Mouse (Mus musculus) midbrain, embryonic 13.5 days (tissue): ENCODE measurements around the gene Rpl36-ps4. TPM values are rescaled to one million over a fixed set of nuclear protein-coding genes. Genes with fewer than 3 reads are reported as not detected.
"Not testable (repeated sequence)": the region's sequence is repeated elsewhere in the genome, so short reads cannot be mapped to it uniquely, and the experiment has no call there.

ENCODE experiments used
- ATAC-seq: fragments of 200-750 bp; cut with Nextera tagmentation; 2 replicates; pipeline ENCODE4 v1.8.0; 2017; ENCODE audit warnings: mild to moderate bottlenecking, moderate TSS enrichment, moderate library complexity
- H3K27ac ChIP-seq: fragments of 300-500 bp; sonication (generic); 2 replicates; pipeline ENCODE4 v1.5.1; 2015; ENCODE audit warnings: inconsistent platforms, mild to moderate bottlenecking, moderate library complexity
- H3K27me3 ChIP-seq: fragments of 300-500 bp; sonication (generic); 2 replicates; pipeline ENCODE4 v1.6.1; 2015; ENCODE audit warnings: mild to moderate bottlenecking, inconsistent platforms
- H3K36me3 ChIP-seq: fragments of 300-500 bp; sonication (generic); 2 replicates; pipeline ENCODE4 v1.6.1; 2015; ENCODE audit warnings: mild to moderate bottlenecking, inconsistent platforms
- H3K4me1 ChIP-seq: fragments of 300-500 bp; sonication (generic); replicated peaks from 2 replicates; pipeline ENCODE4 v1.6.1; 2015; ENCODE audit warnings: inconsistent platforms
- H3K4me2 ChIP-seq: fragments of 300-500 bp; sonication (generic); replicated peaks from 2 replicates; pipeline ENCODE4 v1.6.1; 2015; ENCODE audit warnings: moderate library complexity, mild to moderate bottlenecking, inconsistent platforms
- H3K4me3 ChIP-seq: fragments of 300-500 bp; sonication (generic); replicated peaks from 2 replicates; pipeline ENCODE4 v1.5.1; 2015; ENCODE audit warnings: mild to moderate bottlenecking, inconsistent platforms
- H3K9ac ChIP-seq: fragments of 300-500 bp; sonication (generic); replicated peaks from 2 replicates; pipeline ENCODE4 v1.6.1; 2015; ENCODE audit warnings: mild to moderate bottlenecking, inconsistent platforms
- H3K9me3 ChIP-seq: fragments of 300-500 bp; sonication (generic); 2 replicates; pipeline ENCODE4 v1.6.1; 2016; ENCODE audit warnings: mild to moderate bottlenecking, inconsistent platforms
- WGBS: fragments of 180-500 bp; shearing (Covaris S2); methylation state at CpG from one replicate; pipeline ENCODE4 v1.1.7; 2015; 5-methylcytosine and 5-hydroxymethylcytosine counted together
- polyA plus RNA-seq: library from polyadenylated mRNA; unstranded; fragments of >200 nt; fragmentation: Nextera tagmentation; extraction: Ambion mirVana; gene quantifications from 2 replicates; pipeline ENCODE4 v1.2.1, GENCODE M21; 2015

Rpl36-ps4 gene
- polyA plus RNA-seq, 1 experiment from 2014 or later, result not detected

DNA sequence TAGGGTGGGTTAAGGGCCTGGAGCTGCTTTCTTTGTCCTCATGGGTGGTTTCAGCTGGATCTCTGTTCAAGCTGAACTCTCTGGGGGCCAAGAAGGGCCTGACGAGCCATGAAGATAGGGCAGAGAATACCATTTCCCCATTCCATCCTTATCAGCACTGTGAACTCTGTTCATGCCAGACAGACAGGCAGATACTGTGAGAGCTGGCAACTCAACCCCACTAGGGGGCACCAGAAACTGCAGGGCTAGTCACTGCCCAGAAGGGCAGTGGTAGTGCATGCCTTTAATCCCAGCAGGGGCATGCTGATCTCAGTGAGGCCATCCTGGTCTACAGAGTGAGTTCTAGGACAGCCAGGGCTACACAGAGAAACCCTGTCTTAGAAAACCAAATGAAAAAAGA is 38.2 kb upstream of the Rpl36-ps4 start:
- H3K4me3 ChIP-seq, result no peak overlapping the region
- no peak overlapping the region for H3K4me2 ChIP-seq
- peak; percentile 40; the same call in 1 of the 2 replicates for ATAC-seq

DNA sequence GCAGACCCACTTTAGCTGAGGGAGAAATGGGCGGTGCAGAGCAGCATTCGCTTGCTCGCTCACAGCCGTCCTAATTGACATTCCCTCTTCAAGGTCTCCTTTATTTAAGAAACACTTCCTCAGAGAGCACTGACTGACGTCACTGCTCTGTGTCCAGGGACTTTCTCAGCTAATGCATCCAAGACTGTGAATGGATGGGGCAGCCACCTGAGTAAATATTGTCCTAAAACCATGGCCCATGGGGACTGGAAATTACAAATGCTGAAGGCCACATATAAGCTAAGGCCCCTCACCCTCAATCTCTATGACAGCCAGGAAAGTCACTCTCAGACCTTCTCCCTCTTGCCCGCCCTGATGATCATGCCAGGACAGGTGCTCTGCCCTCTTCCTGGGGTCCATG is 23.6 kb upstream of the Rpl36-ps4 start:
- peaks cover 13% of the 10 kb centered on the region for H3K4me1 ChIP-seq
- no peak overlapping the region for H3K9ac ChIP-seq
- H3K4me3 ChIP-seq, result no peak overlapping the region
- ATAC-seq, result 0 out of 2 replicates have a peak, but pooled peaks have one; percentile 34
- H3K36me3 ChIP-seq, result no peaks in the 10 kb centered on the region
- H3K9me3 ChIP-seq, result peaks cover 5% of the 10 kb centered on the region; the same call in 1 of the 2 replicates
- no peaks in the 10 kb centered on the region for H3K27me3 ChIP-seq
- no peak overlapping the region for H3K27ac ChIP-seq
- no peak overlapping the region for H3K4me2 ChIP-seq
- 54% methylated on average over 6 of the region's 6 CpGs for WGBS

More for the DNA sequence above, 38.2 kb upstream of the Rpl36-ps4 start:
- Histone ChIP-seq H3K36me3 (no peaks in the 10 kb centered on the region), H3K9ac (no peak overlapping the region), H3K4me1 (peaks cover 23% of the 10 kb centered on the region), H3K9me3 (no peaks in the 10 kb centered on the region), H3K27ac (no peak overlapping the region), H3K27me3 (peaks cover 8% of the 10 kb centered on the region; the same call in 1 of the 2 replicates)
- 64% methylated on average over 1 of the region's 1 CpGs for WGBS

DNA sequence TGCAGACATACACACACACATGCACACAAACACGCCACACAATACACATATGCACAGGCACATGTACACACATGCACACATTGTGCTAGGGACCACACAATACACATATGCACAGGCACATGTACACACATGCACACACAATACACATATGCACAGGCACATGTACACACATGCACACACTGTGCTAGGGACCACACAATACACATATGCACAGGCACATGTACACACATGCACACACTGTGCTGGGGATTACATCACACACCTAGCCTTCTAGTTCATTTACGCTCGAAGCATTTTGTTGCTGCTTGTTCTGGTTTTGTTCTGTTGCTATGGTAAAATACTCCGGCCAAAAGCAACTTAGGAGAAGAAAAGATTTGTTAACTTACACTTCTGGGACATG is 20.1 kb upstream of the Rpl36-ps4 start:
- H3K27me3 ChIP-seq, result no peaks in the 10 kb centered on the region
- H3K9me3 ChIP-seq, result peaks cover 4% of the 10 kb centered on the region; the same call in 1 of the 2 replicates
- no peak overlapping the region for H3K9ac ChIP-seq
- no peaks in the 10 kb centered on the region for H3K36me3 ChIP-seq
- peaks cover 26% of the 10 kb centered on the region for H3K4me1 ChIP-seq
- WGBS, result 65% methylated on average over 4 of the region's 4 CpGs
- H3K4me2 ChIP-seq, result no peak overlapping the region
- no peak overlapping the region for H3K27ac ChIP-seq
- ATAC-seq, result peak; percentile 53; the same call in 1 of the 2 replicates
- no peak overlapping the region for H3K4me3 ChIP-seq

DNA sequence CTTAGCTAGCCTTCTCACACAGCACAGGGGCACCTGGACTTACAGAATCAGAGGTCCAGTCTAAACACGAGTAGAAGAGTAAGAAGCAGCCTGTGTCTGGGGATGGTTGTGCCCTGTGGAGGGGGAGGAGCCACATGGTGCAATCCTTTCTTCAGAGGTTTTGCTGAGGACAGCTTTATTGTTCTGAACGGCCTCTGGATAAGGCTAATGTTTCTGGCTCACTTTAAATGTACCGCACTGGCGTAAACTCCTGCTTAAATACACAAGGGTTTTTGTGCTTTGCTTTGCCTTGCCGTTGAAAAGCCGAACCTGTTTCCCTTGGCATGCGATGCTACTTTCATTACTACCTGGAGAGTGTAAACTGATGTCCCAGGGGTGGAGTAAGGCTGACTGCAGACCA is 19.6 kb upstream of the Rpl36-ps4 start:
- Histone ChIP-seq H3K27me3 (no peaks in the 10 kb centered on the region), H3K4me2 (no peak overlapping the region), H3K4me3 (no peak overlapping the region), H3K27ac (no peak overlapping the region), H3K4me1 (peaks cover 26% of the 10 kb centered on the region), H3K9ac (no peak overlapping the region), H3K9me3 (no peaks in the 10 kb centered on the region), H3K36me3 (no peaks in the 10 kb centered on the region)
- ATAC-seq, result no peak
- 43% methylated on average over 7 of the region's 7 CpGs for WGBS

DNA sequence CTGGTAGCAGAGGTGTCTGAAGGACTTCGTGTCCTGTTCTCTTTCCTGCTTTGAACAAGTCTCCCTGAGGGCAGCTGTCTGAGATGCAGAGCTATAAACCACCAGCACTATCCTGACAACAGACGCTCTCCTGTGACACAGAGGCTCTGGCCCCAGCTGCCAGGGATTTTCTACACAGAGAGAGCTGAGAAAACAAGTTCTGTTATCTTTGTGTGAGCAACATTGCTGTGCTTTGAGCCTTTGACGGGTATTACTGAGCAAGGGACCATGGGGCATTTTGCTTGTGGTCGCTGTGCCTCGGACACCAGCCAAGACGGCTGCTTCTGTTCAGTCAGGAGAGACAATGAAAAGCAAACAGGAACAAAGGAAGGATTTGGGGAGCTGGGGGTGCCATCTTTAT is 17.6 kb upstream of the Rpl36-ps4 start:
- Histone ChIP-seq H3K9ac (no peak overlapping the region), H3K4me1 (peaks cover 21% of the 10 kb centered on the region), H3K4me2 (no peak overlapping the region), H3K27ac (peak overlapping the region; percentile 71), H3K36me3 (no peaks in the 10 kb centered on the region), H3K4me3 (no peak overlapping the region), H3K9me3 (no peaks in the 10 kb centered on the region; the same call in 1 of the 2 replicates), H3K27me3 (no peaks in the 10 kb centered on the region)
- ATAC-seq, result peak; percentile 72
- WGBS, result 6% methylated on average over 6 of the region's 6 CpGs

DNA sequence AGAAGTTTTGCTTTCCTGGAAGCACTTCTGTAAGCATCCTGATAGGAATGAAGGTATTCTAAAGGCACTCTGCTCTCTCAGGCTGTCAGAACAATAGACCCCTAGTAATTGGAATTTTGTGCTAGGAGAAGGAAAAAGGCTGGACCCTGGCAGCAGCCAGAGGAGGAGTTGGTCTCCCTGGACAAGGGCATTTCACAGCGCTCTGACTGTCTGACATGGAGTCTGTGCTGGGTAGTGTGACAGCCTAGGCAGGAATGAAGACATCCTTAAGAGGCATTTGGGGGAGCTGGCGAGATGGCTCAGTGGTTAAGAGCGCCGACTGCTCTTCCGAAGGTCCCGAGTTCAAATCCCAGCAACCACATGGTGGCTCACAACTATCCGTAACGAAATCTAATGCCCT is 17.1 kb upstream of the Rpl36-ps4 start:
- H3K4me3 ChIP-seq, result no peak overlapping the region
- H3K27ac ChIP-seq, result peak overlapping the region; percentile 71
- H3K4me2 ChIP-seq, result no peak overlapping the region
- peaks cover 21% of the 10 kb centered on the region for H3K4me1 ChIP-seq
- no peaks in the 10 kb centered on the region for H3K27me3 ChIP-seq
- no peak overlapping the region for H3K9ac ChIP-seq
- no peaks in the 10 kb centered on the region; the same call in 1 of the 2 replicates for H3K9me3 ChIP-seq
- 87% methylated on average over 8 of the region's 8 CpGs for WGBS
- ATAC-seq, result peak; percentile 51; the same call in 1 of the 2 replicates
- no peaks in the 10 kb centered on the region for H3K36me3 ChIP-seq

DNA sequence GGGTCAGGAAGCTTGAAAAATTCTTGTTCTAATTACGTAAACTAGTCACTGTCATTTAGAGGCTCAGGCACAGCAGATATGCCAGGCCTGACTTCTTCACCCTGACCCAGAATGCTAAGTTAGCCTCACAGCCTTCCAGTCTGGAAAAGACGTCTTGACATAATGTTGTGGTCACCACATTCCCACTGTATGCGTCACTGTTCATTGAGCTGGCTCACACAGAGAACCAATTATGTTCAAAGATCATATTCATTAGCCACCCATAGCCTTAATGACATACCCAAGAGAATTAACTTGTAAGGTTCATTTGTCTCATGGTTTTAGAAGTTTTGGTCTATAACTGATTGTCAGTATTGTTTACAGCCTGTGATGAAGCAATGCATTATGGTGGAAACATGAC is 5.4 kb upstream of the Rpl36-ps4 start:
- no peaks in the 10 kb centered on the region for H3K4me1 ChIP-seq
- H3K27ac ChIP-seq, result no peak overlapping the region
- H3K27me3 ChIP-seq, result no peaks in the 10 kb centered on the region
- H3K4me3 ChIP-seq, result no peak overlapping the region
- no peaks in the 10 kb centered on the region for H3K9me3 ChIP-seq
- no peaks in the 10 kb centered on the region for H3K36me3 ChIP-seq
- WGBS, result 91% methylated on average over 3 of the region's 3 CpGs
- no peak for ATAC-seq
- no peak overlapping the region for H3K9ac ChIP-seq
- no peak overlapping the region for H3K4me2 ChIP-seq

DNA sequence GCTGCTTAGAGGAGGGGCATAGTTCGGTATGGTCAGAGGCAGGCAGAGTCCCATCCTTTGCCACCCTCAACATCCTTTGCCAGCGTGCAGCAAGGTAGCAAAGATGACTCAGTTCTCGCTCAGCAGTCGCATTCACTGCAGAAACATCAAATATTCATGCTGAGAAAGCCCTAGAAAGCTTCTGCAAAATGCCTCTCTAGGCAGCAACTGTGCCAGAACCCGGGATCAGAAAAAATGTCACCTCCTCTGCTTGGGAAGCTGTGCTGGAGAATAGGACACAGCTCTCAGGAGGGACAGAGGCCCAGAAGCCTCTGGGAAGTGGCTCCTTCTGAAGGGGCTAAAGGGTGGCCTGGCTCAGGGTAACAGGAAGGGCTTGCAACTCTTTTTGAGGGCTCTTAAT is 2.7 kb upstream of the Rpl36-ps4 start:
- WGBS, result 84% methylated on average over 5 of the region's 5 CpGs
- no peak for ATAC-seq

DNA sequence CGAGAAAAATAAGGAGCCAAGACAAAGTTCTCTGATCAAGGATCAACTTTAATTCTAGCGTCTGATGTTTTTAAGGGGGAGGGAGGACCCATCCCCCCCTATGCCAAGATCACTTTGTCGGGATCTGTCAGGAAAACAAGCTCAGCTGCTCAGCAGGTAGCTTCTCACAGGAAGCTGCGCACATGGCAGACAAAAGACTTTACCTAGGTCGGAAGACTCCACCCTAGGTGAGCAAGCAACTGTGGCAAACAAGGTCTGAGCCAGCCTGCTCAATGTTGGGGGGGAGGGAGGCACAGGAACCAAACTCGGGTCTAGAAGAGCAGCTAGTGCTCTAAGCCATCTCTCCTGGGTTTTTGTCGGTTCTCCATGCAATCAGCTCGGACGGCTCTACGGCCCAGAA is 13.5 kb downstream of the Rpl36-ps4 start:
- no peak overlapping the region for H3K4me3 ChIP-seq
- no peak overlapping the region for H3K4me2 ChIP-seq
- no peaks in the 10 kb centered on the region for H3K27me3 ChIP-seq
- H3K9me3 ChIP-seq, result no peaks in the 10 kb centered on the region
- no peak for ATAC-seq
- H3K4me1 ChIP-seq, result no peaks in the 10 kb centered on the region
- H3K36me3 ChIP-seq, result no peaks in the 10 kb centered on the region
- WGBS, result 84% methylated on average over 10 of the region's 10 CpGs
- no peak overlapping the region for H3K27ac ChIP-seq
- no peak overlapping the region for H3K9ac ChIP-seq

More for the DNA sequence above, 2.7 kb upstream of the Rpl36-ps4 start:
- no peaks in the 10 kb centered on the region for H3K36me3 ChIP-seq
- no peaks in the 10 kb centered on the region for H3K4me1 ChIP-seq
- no peaks in the 10 kb centered on the region for H3K9me3 ChIP-seq
- no peak overlapping the region for H3K4me2 ChIP-seq
- no peak overlapping the region for H3K4me3 ChIP-seq
- no peak overlapping the region for H3K27ac ChIP-seq
- H3K9ac ChIP-seq, result no peak overlapping the region
- no peaks in the 10 kb centered on the region for H3K27me3 ChIP-seq

DNA sequence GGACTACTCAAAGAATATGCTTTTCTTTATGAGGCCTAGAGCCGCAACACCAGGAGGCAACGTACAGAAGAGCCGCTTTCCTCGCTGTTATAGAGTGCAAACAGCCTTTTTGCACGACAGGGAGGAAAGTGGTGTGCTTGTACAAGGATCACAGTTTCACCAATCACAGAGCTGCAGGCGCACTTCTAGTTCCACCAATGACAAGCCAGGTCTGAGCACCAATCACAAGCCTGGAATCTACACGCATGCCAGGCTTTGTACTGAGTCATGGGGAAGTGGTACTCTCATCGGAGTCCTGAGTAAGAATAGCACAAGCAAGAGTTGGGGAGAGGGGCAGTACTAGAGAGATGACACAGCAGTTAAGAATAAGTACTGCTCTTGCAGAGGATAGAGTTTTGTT is 14.0 kb downstream of the Rpl36-ps4 start:
- ATAC-seq, result no peak
- Histone ChIP-seq H3K4me3 (no peak overlapping the region), H3K9me3 (no peaks in the 10 kb centered on the region), H3K27me3 (no peaks in the 10 kb centered on the region), H3K9ac (no peak overlapping the region), H3K4me2 (no peak overlapping the region), H3K36me3 (no peaks in the 10 kb centered on the region), H3K27ac (no peak overlapping the region), H3K4me1 (no peaks in the 10 kb centered on the region)
- WGBS, result 88% methylated on average over 8 of the region's 8 CpGs

DNA sequence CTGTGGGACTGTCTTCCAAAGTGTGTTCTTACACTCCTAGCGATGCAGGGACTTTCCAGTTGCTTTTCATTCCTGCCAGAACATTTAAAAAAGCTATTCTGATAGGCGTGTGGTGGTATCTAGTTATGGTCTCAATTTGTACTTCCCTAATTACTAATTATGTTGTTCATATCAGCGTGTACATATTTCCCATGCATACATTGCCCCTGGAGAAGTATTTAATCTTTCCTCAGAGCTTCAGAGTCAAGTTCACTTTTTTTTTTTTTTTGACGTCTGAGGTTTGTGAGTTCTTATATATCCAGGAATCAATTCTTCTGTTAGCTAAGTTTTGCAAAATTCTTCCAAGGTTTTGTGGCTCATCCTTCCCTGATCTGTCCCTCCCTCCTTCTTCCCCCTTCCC is 15.4 kb downstream of the Rpl36-ps4 start:
- no peak for ATAC-seq
- H3K27ac ChIP-seq, result no peak overlapping the region
- WGBS, result 89% methylated on average over 4 of the region's 4 CpGs
- H3K4me3 ChIP-seq, result no peak overlapping the region
- no peaks in the 10 kb centered on the region for H3K9me3 ChIP-seq
- H3K4me1 ChIP-seq, result no peaks in the 10 kb centered on the region
- H3K36me3 ChIP-seq, result no peaks in the 10 kb centered on the region
- H3K4me2 ChIP-seq, result no peak overlapping the region
- H3K27me3 ChIP-seq, result no peaks in the 10 kb centered on the region
- no peak overlapping the region for H3K9ac ChIP-seq

DNA sequence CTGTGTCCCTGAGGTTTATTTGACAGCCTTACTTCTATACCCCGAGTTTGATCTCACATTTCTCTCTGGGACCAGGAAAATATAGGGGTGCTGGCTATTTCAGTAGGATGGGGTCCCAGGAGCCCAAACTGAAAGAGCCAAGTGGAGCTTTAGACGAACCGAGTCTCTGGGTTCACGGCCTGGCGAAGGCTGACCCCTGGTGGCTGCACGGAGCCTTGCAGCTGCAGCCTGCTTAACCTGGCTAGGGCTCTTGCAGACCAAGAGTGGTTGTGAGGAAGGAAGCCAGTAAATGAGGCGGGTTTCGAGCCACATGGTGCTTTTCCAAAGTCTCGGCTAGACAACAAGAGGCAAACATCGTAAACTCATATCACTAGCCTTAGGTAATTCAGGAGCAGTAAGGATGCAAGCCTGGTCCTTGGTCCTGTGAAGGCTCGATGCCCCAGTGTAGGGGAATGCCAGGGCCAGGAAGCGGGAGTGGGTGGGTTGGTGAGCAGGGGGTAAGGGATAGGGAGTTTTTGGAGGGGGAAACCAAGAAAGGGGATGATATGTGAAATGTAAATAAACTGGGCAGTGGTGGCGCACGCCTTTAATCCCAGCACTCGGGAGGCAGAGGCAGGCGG is 28.3 kb downstream of the Rpl36-ps4 start:
- ATAC-seq, result peak; percentile 73; the same call in 1 of the 2 replicates
- 45% methylated on average over 16 of the region's 16 CpGs for WGBS
- no peaks in the 10 kb centered on the region for H3K9me3 ChIP-seq
- no peak overlapping the region for H3K4me3 ChIP-seq
- no peaks in the 10 kb centered on the region for H3K36me3 ChIP-seq
- H3K27me3 ChIP-seq, result no peaks in the 10 kb centered on the region
- no peak overlapping the region for H3K9ac ChIP-seq
- no peak overlapping the region for H3K27ac ChIP-seq
- no peak overlapping the region for H3K4me2 ChIP-seq
- no peaks in the 10 kb centered on the region for H3K4me1 ChIP-seq

DNA sequence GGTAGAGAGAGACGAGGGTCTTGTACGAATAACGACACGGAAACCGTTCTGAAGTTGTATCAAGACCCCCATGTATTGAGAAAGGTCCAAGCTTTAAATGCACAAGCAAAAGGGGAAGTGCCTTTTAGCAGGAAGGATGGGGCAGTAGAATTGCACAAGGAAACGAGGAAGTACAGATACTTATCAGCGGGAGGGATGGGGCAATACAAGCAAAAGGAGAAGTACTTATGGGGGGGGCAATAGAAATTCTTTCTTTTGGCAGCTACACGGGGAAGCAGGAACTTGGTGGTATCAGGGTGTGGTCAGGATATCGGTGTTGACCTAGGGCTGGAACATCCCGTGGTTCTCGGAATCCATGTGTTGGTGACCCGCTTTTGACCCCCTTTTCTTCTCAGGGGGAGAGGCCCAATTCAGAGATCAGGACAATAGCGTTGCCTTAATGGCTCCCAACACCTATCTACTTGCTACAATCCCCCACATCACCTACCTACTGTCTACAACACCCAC is 33.9 kb downstream of the Rpl36-ps4 start:
- not testable (repeated sequence) for H3K36me3 ChIP-seq, ATAC-seq, H3K27me3 ChIP-seq, H3K4me1 ChIP-seq, H3K4me3 ChIP-seq, H3K27ac ChIP-seq, H3K9me3 ChIP-seq, H3K4me2 ChIP-seq, H3K9ac ChIP-seq
- 92% methylated on average over 13 of the region's 13 CpGs for WGBS
